Mouse (Mus musculus): ENCODE results near the gene Utrn. TPM values are rescaled to one million over a fixed set of nuclear protein-coding genes. Genes with fewer than 3 reads are reported as not detected.

Utrn gene
- polyA plus RNA-seq, 1 experiment, result 31.4 TPM

- Histone ChIP-seq H3K27ac (ENCODE audit: control insufficient read depth, insufficient read depth, low read depth, low read length, poor library complexity) (no peak overlapping the region), H3K4me1 (ENCODE audit: control insufficient read depth, insufficient read depth, low read length) (peaks cover 9% of the 10 kb centered on the region), H3K4me3 (replicated peaks; ENCODE audit: control insufficient read depth, low read depth, low read length) (no peak overlapping the region)
- WGBS, result 57% methylated on average over 4 of the region's 4 CpGs
- no peak for TF ChIP-seq POLR2A (IDR thresholded peaks at IDR 0.05; ENCODE audit: borderline replicate concordance, control insufficient read depth, low read depth, low read length)
- no peak for TF ChIP-seq CTCF (IDR thresholded peaks at IDR 0.05; ENCODE audit: control insufficient read depth, insufficient read depth, low read length)
Measured at GRCm38 (mm10) chr10:12824386-12824785, 44.8 kb downstream of the Utrn start.

GRCm38 (mm10) chr10:12823437-12824219 is 45.5 kb downstream of the Utrn start:
- WGBS, result 36% methylated on average over 15 of the region's 15 CpGs
- TF ChIP-seq POLR2A (IDR thresholded peaks at IDR 0.05; ENCODE audit: borderline replicate concordance, control insufficient read depth, low read depth, low read length) (no peak), CTCF (IDR thresholded peaks at IDR 0.05; ENCODE audit: control insufficient read depth, insufficient read depth, low read length) (no peak)
- Histone ChIP-seq H3K4me3 (replicated peaks; ENCODE audit: control insufficient read depth, low read depth, low read length) (no peak overlapping the region), H3K4me1 (ENCODE audit: control insufficient read depth, insufficient read depth, low read length) (peaks cover 9% of the 10 kb centered on the region), H3K27ac (ENCODE audit: control insufficient read depth, insufficient read depth, low read depth, low read length, poor library complexity) (no peak overlapping the region)

GRCm38 (mm10) chr10:12820978-12821735 is 48.0 kb downstream of the Utrn start:
- WGBS, result 84% methylated on average over 13 of the region's 13 CpGs
- no peak for TF ChIP-seq CTCF (IDR thresholded peaks at IDR 0.05; ENCODE audit: control insufficient read depth, insufficient read depth, low read length)
- TF ChIP-seq POLR2A (IDR thresholded peaks at IDR 0.05; ENCODE audit: borderline replicate concordance, control insufficient read depth, low read depth, low read length), result no peak
- H3K27ac ChIP-seq (ENCODE audit: control insufficient read depth, insufficient read depth, low read depth, low read length, poor library complexity), result no peak overlapping the region
- H3K4me1 ChIP-seq (ENCODE audit: control insufficient read depth, insufficient read depth, low read length), result peaks cover 8% of the 10 kb centered on the region
- H3K4me3 ChIP-seq (replicated peaks; ENCODE audit: control insufficient read depth, low read depth, low read length), result no peak overlapping the region

- Histone ChIP-seq H3K4me1 (ENCODE audit: control insufficient read depth, insufficient read depth, low read length) (peaks cover 2% of the 10 kb centered on the region; the same call in 1 of the 2 replicates), H3K27ac (ENCODE audit: control insufficient read depth, insufficient read depth, low read depth, low read length, poor library complexity) (no peak overlapping the region), H3K4me3 (replicated peaks; ENCODE audit: control insufficient read depth, low read depth, low read length) (no peak overlapping the region)
- TF ChIP-seq CTCF (IDR thresholded peaks at IDR 0.05; ENCODE audit: control insufficient read depth, insufficient read depth, low read length) (no peak), POLR2A (IDR thresholded peaks at IDR 0.05; ENCODE audit: borderline replicate concordance, control insufficient read depth, low read depth, low read length) (no peak)
- WGBS, result 78% methylated on average over 6 of the region's 6 CpGs
Measured at GRCm38 (mm10) chr10:12817409-12817808, 51.8 kb downstream of the Utrn start.

GRCm38 (mm10) chr10:12816530-12816929 is 52.6 kb downstream of the Utrn start:
- TF ChIP-seq CTCF (IDR thresholded peaks at IDR 0.05; ENCODE audit: control insufficient read depth, insufficient read depth, low read length) (no peak), POLR2A (IDR thresholded peaks at IDR 0.05; ENCODE audit: borderline replicate concordance, control insufficient read depth, low read depth, low read length) (no peak)
- Histone ChIP-seq H3K4me3 (replicated peaks; ENCODE audit: control insufficient read depth, low read depth, low read length) (no peak overlapping the region), H3K4me1 (ENCODE audit: control insufficient read depth, insufficient read depth, low read length) (peaks cover 2% of the 10 kb centered on the region; the same call in 1 of the 2 replicates), H3K27ac (ENCODE audit: control insufficient read depth, insufficient read depth, low read depth, low read length, poor library complexity) (no peak overlapping the region)
- 87% methylated on average over 6 of the region's 6 CpGs for WGBS

- Histone ChIP-seq H3K4me3 (replicated peaks; ENCODE audit: control insufficient read depth, low read depth, low read length) (no peak overlapping the region), H3K27ac (ENCODE audit: control insufficient read depth, insufficient read depth, low read depth, low read length, poor library complexity) (no peak overlapping the region), H3K4me1 (ENCODE audit: control insufficient read depth, insufficient read depth, low read length) (peaks cover 2% of the 10 kb centered on the region; the same call in 1 of the 2 replicates)
- 65% methylated on average over 7 of the region's 7 CpGs for WGBS
- TF ChIP-seq POLR2A (IDR thresholded peaks at IDR 0.05; ENCODE audit: borderline replicate concordance, control insufficient read depth, low read depth, low read length) (no peak), CTCF (IDR thresholded peaks at IDR 0.05; ENCODE audit: control insufficient read depth, insufficient read depth, low read length) (no peak)
Measured at GRCm38 (mm10) chr10:12814411-12814810, 54.8 kb downstream of the Utrn start.

- TF ChIP-seq POLR2A (IDR thresholded peaks at IDR 0.05; ENCODE audit: borderline replicate concordance, control insufficient read depth, low read depth, low read length) (no peak), CTCF (IDR thresholded peaks at IDR 0.05; ENCODE audit: control insufficient read depth, insufficient read depth, low read length) (no peak)
- peak overlapping the region; percentile 19 for H3K4me3 ChIP-seq (replicated peaks; ENCODE audit: control insufficient read depth, low read depth, low read length)
- H3K4me1 ChIP-seq (ENCODE audit: control insufficient read depth, insufficient read depth, low read length), result peaks cover 2% of the 10 kb centered on the region; the same call in 1 of the 2 replicates
- 32% methylated on average over 4 of the region's 4 CpGs for whole genome bisulfite sequencing
- peak overlapping the region; percentile 70; the same call in 1 of the 2 replicates for H3K27ac ChIP-seq (ENCODE audit: control insufficient read depth, insufficient read depth, low read depth, low read length, poor library complexity)
Measured at GRCm38 (mm10) chr10:12813881-12814280, 55.3 kb downstream of the Utrn start.

GRCm38 (mm10) chr10:12813211-12813811 is 55.9 kb downstream of the Utrn start:
- H3K27ac ChIP-seq (ENCODE audit: control insufficient read depth, insufficient read depth, low read depth, low read length, poor library complexity), result peak overlapping the region; percentile 73
- peaks cover 2% of the 10 kb centered on the region; the same call in 1 of the 2 replicates for H3K4me1 ChIP-seq (ENCODE audit: control insufficient read depth, insufficient read depth, low read length)
- TF ChIP-seq CTCF (IDR thresholded peaks at IDR 0.05; ENCODE audit: control insufficient read depth, insufficient read depth, low read length) (no peak), POLR2A (IDR thresholded peaks at IDR 0.05; ENCODE audit: borderline replicate concordance, control insufficient read depth, low read depth, low read length) (no peak)
- peak overlapping the region; percentile 39 for H3K4me3 ChIP-seq (replicated peaks; ENCODE audit: control insufficient read depth, low read depth, low read length)
- 5% methylated on average over 12 of the region's 12 CpGs for WGBS
